Mouse (Mus musculus): ENCODE data around the gene Adam17. TPM values are rescaled to one million over a fixed set of nuclear protein-coding genes. Genes with fewer than 3 reads are reported as not detected.
A peak's percentile ranks its signal among the peaks of the same experiment; 100 is the strongest.

Gene Adam17
- total RNA-seq, 2 experiments from 2014 or later = 18.1 to 20.6 TPM

DNA sequence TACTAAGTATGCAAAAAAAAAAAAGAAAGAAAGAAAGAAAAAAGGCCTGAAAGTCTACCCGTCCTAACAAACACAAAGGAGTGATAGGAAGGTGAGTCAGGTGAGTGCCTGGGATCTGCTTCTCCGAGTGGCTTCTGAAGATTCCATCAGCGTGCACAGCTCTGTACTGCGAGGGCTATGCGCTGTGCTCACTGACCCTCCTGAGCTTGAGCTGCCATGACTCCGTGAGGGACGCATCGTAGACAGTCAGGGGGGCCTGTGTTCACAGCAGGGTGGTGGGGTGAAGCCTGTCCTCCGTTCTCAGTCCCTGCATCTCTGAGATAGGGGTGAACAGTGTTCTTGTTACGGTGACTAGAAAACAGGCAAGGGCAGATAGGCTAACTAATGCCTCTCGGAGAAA, 74.6 kb downstream of the Adam17 start:
- no peak for TF ChIP-seq CTCF (IDR thresholded peaks at IDR 0.05)
- intact Hi-C loops (cut with DNase I) = no loop called here
- DNase-seq (ENCODE audit: extremely low spot score in 1 of 2, low spot score in 2 of 2) = no peak
- no peak overlapping the region for H3K27ac ChIP-seq
- H3K4me3 ChIP-seq = no peak overlapping the region

DNA sequence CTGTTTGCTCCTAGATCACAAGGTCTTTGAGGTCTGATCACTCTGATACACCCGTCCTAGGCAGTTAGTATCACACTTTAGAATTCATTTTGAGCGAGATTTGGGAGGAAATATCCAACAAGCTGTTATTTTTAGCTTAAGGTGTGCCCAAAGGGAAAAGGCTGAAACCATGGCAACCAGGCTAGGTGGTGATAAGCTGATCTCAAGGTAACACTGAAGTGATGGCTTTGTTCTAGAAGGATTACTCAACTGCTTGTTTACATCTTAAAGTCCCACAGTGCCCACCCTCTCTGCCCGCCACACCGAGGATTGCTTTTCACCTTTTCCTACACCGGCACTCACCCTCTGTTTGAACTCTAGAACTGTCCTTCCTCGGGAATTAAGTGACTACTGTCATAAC, 83.8 kb downstream of the Adam17 start:
- intact Hi-C loops (cut with DNase I) = loop anchor here (5.0 to 10.0 kb wide), 2 partner anchors 83 to 365 kb away; partner anchors contain the start of gene Adam17
- no peak for TF ChIP-seq CTCF (IDR thresholded peaks at IDR 0.05)
- Histone ChIP-seq H3K4me3 (no peak overlapping the region), H3K27ac (no peak overlapping the region)
- no peak for DNase-seq (ENCODE audit: extremely low spot score in 1 of 2, low spot score in 2 of 2)

DNA sequence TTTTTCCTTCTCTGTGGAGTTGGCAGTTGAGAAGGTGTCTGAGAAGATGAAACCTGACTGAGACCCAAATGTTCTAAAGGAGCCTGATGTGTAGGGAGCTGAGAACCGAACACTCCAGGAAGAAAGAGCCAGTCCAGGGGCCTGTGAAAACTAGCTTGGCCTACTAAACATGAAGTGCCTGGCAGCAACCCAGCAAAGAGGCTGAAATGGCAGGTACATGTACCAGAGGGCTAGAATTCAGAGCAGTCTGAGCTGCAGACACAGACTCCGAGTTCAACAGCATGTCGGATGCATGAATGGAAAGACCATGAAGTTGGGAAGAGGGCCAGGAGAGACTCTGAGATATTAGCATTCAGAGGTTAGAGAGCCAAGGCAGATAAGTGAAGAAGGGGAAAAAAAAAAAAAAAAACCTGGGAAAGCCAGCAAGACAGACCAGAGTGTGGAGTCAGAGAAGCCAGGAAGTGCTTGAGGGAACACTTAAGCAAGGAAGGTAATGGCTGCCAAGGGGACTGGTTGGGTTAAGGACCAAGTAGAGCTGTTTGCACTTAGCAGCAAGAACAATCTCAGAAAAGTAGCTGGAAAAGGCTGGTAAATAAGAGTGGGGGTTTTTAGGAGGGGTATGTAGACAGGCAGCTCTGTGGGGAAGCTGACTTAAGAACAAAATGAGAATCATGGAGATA, 84.6 kb downstream of the Adam17 start:
- Histone ChIP-seq H3K27ac (no peak overlapping the region), H3K4me3 (no peak overlapping the region)
- TF ChIP-seq CTCF (IDR thresholded peaks at IDR 0.05) = no peak
- intact Hi-C loops (cut with DNase I) = loop anchor here (5.0 to 10.0 kb wide), 2 partner anchors 83 to 364 kb away; partner anchors contain the start of gene Adam17
- no peak for DNase-seq (ENCODE audit: extremely low spot score in 1 of 2, low spot score in 2 of 2)

DNA sequence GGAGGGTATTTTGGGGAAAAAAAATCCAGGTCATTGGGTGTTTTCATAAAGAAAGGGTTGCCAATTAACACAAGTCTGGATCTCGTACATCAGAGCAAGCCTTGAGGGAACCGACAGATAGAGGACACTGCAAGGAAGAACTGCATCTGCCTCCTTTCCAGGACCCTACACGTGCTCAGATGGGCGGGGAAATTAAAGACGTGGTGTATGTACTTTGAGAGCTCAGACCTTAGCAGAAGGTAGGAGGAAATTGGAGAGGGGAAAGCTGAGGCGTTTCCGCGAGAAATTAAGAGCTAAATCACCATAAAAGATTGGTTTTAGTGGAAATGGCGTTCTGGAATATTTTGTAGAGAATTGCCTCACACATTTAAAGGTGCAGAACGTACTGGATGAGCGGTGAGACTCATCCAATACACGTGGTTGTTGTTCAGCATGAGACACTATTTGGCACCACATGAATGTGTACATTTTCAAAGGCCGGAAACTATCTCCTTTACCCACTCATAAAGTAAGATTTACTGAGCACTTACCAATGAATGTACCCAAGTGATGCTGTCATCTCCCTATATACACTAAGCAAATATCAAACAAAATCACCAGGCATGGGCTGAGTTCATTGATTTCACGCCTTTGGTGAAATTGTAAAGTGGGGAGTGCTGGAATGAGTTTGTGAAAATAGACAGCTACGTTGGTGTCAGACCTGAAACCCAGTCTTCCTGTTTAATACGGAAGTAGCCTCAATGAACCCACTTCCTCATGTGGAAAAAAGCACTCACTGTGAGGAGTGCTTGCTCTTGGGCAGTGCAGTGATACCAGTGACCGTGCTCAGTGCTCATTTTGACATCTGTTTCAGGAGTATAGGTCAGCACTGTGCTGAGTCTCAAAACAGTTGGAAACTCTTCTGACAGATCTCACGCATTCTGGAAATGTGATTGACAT, 86.5 kb downstream of the Adam17 start:
- no peak for DNase-seq (ENCODE audit: extremely low spot score in 1 of 2, low spot score in 2 of 2)
- intact Hi-C loops (cut with DNase I) = loop anchor here (1.0 to 10.0 kb wide), 3 partner anchors 29 to 362 kb away; partner anchors contain the start of genes Adam17 and Iah1
- peak overlapping the region; percentile 92 for H3K4me3 ChIP-seq
- peak overlapping the region; percentile 94 for H3K27ac ChIP-seq
- TF ChIP-seq CTCF (IDR thresholded peaks at IDR 0.05) = no peak

DNA sequence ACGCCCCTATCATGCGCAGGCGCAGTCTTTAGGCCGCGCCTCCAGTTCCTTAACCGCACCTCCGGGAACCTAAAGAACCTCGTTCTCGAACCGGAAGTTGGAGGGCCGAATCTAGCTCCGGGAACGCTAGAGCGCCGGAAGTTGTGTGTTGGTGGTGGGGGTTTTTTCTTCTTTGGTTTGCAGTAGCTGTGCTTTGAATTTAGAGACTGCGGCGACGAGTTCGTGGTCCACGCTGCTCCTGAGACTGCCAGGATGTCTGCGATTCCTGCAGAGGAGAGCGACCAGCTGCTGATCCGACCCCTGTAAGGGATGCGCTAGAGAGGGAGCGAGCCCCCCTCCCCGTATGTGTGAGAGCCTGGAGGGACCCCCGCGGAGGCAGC, 87.2 kb downstream of the Adam17 start, which contains the start of gene Itgb1bp1:
Itgb1bp1 (minus strand) TSS at position 42 of the 380 bp plus-strand sequence.
- intact Hi-C loops (cut with DNase I) = loop anchor here (1.0 to 10.0 kb wide), 3 partner anchors 30 to 361 kb away; partner anchors contain the start of genes Adam17 and Iah1

DNA sequence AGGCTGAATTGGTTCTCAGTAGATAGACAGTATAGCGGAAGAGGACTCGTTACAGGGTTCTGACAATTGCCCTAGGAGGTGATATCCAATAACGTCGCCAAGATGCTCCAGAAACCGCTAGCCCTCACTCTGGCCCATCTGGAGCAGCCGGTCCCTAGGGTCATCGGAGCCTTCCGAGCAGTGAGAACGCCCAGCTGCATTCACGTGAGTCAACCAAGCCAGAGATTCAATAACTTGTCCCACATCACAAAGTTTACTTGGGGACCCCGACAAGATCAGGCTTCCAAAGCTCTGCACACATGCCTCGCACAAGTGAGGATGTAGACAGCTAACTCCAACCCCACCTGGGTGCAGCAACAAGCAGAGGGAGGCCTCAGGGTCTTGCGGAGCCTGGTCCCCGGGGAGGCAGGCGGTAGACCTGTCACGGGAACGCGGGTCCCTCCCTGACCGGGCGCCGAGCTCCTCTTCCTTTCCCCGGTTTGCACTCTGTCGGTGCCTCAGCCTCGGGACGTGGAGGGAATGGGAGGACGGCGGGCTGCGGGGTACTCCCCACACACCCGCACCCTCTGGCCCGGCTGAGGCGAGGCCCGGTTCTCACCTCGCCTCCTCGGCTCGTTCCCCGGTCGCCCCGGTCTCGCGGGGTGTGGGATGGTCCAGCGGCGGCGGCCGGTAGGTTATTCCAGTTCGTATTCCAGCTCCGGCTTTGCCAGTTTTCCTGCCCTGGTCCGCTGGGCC, 87.8 kb downstream of the Adam17 start:
- TF ChIP-seq CTCF (IDR thresholded peaks at IDR 0.05) = no peak
- H3K4me3 ChIP-seq = peak overlapping the region; percentile 92
- intact Hi-C loops (cut with DNase I) = loop anchor here (1.0 to 10.0 kb wide), 3 partner anchors 31 to 361 kb away; partner anchors contain the start of genes Adam17 and Iah1
- no peak for DNase-seq (ENCODE audit: extremely low spot score in 1 of 2, low spot score in 2 of 2)
- H3K27ac ChIP-seq = peak overlapping the region; percentile 94

More for the DNA sequence above, 87.2 kb downstream of the Adam17 start, which contains the start of gene Itgb1bp1:
- Histone ChIP-seq H3K4me3 (peak within 1 kb of the TSS; percentile 92), H3K27ac (peak within 1 kb of the TSS; percentile 94)
- DNase-seq (ENCODE audit: extremely low spot score in 1 of 2, low spot score in 2 of 2) = peak; percentile 98
- TF ChIP-seq CTCF (IDR thresholded peaks at IDR 0.05) = no peak

DNA sequence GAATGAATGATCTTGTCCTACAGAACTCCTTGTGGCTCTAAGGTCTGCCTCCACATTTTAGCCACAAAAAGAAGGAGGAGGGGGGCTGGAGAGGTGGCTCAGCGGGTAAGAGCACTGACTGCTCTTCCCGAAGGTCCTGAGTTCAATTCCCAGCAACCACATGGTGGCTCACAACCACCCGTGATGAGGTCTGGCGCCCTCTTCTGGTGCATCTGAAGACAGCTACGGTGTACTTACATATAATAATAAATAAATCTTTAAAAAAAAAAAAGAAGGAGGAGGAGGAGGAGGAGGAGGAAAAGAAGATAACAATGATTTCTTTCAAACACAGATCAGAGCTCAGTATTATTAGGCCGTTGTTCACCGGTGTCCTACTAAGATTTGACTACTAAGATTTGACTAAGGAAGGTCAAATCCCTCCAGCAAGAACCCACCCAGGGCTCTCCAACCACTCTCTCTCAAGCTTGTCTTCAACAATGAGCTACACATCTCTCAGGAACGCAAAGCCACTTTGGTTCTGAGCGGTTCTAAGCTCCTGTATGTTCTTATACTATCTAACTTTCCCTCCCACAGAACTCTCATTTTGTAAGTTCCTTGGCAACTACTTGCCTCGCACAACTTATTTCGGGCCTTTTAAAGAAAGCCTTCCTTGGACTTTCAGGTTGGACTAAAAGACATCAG, 88.5 kb downstream of the Adam17 start, which contains the start of gene Cpsf3:
Cpsf3 (plus strand) TSS at position 631 of the 681 bp plus-strand sequence.
- Histone ChIP-seq H3K4me3 (peak within 1 kb of the TSS; percentile 92), H3K27ac (peak within 1 kb of the TSS; percentile 94)
- intact Hi-C loops (cut with DNase I) = loop anchor here (5.0 to 10.0 kb wide), 2 partner anchors 87 to 360 kb away; partner anchors contain the start of gene Adam17
- TF ChIP-seq CTCF (IDR thresholded peaks at IDR 0.05) = no peak; the same call in 1 of the 2 replicates
- no peak for DNase-seq (ENCODE audit: extremely low spot score in 1 of 2, low spot score in 2 of 2)

DNA sequence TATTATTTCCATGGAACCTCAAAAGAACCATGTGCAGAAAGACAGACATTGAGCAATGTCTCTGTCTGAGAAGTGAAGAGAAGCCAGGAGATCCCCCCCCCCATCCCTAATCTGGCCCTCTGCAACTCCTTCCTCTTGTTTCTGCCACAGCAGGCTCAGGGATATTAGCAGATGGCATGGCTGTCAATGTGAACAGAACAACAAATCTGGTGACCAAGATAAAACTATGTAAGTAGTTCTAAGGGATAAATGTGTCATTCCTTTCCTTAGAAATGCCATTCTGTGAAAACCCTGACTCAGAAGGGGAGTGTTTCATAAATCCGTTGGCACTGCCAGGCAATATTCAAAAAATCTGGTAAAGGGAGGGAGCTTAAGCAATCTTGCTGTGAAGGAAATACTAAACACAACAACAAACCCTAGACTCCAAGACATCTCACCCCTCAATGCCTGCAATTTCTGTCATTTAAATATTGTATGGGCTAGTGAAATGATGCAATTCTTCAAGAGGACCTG, 96.0 kb downstream of the Adam17 start:
- no peak for TF ChIP-seq CTCF (IDR thresholded peaks at IDR 0.05)
- intact Hi-C loops (cut with DNase I) = no loop called here
- no peak for DNase-seq (ENCODE audit: extremely low spot score in 1 of 2, low spot score in 2 of 2)
- Histone ChIP-seq H3K27ac (no peak overlapping the region), H3K4me3 (no peak overlapping the region)

DNA sequence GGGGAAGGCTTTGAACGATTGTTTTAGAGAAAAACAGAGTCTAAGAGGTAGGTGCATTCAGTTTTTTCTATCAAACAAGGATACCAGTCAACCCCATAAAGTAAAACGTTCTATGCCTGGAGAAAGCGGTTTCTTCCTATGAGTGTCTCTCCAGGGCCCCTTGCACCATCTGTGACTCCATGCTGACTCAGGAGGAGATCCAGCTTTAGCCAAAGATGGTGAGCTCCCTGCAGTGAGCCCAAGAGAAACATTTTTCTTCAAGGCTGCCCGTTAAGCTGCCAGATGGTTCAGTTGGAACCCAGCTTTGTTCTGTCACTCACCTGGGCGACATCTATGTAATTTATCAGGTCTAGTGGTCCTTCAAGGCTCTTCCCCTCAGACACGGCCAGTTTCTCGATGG, 99.0 kb downstream of the Adam17 start:
- H3K27ac ChIP-seq = no peak overlapping the region
- intact Hi-C loops (cut with DNase I) = no loop called here
- DNase-seq (ENCODE audit: extremely low spot score in 1 of 2, low spot score in 2 of 2) = no peak
- no peak for TF ChIP-seq CTCF (IDR thresholded peaks at IDR 0.05)
- H3K4me3 ChIP-seq = no peak overlapping the region

Other genes with a start within 250 kb of the Adam17 start
- 10 to 100 TPM; 43.8 to 54.1 TPM for gene Cpsf3, start 88.2 kb downstream of the Adam17 start, total RNA-seq (2021)
- 10 to 100 TPM; 33.4 to 34.3 TPM for gene Itgb1bp1, start 87.3 kb downstream of the Adam17 start, total RNA-seq (2021)
- 10 to 100 TPM; 12.8 to 13.4 TPM for gene Iah1, start 57.2 kb downstream of the Adam17 start, total RNA-seq (2021)
- 100 to 1,000 TPM; 406 to 421 TPM for gene Ywhaq, start 44.0 kb upstream of the Adam17 start, total RNA-seq (2021)